Mouse (Mus musculus): ENCODE results near the gene Dnaja1. TPM values are rescaled to one million over a fixed set of nuclear protein-coding genes. Genes with fewer than 3 reads are reported as not detected.

The Dnaja1 gene
- 100 to 1,000 TPM; 474 TPM for polyA plus RNA-seq (2017; shearing (Covaris generic))

- ATAC-seq, result peak; percentile 76
Observed at GRCm38 (mm10) chr4:40722011-40722666, at the start of gene Dnaja1. Dnaja1 (plus strand) TSS chr4:40722150.

GRCm38 (mm10) chr4:40673526-40673925 is 48.4 kb upstream of the Dnaja1 start:
- no peak for ATAC-seq

- ATAC-seq, result no peak
Observed at GRCm38 (mm10) chr4:40676338-40676737, 45.6 kb upstream of the Dnaja1 start.

GRCm38 (mm10) chr4:40677132-40677531 is 44.8 kb upstream of the Dnaja1 start:
- ATAC-seq, result no peak

- peak; percentile 97 for ATAC-seq
Observed at GRCm38 (mm10) chr4:40680250-40680860, 41.6 kb upstream of the Dnaja1 start.

GRCm38 (mm10) chr4:40681908-40682307 is 40.0 kb upstream of the Dnaja1 start:
- no peak for ATAC-seq

- ATAC-seq, result no peak
Observed at GRCm38 (mm10) chr4:40682359-40682758, 39.6 kb upstream of the Dnaja1 start.

- ATAC-seq, result no peak
Observed at GRCm38 (mm10) chr4:40683306-40683705, 38.6 kb upstream of the Dnaja1 start.

- ATAC-seq, result no peak
Observed at GRCm38 (mm10) chr4:40691100-40691499, 30.9 kb upstream of the Dnaja1 start.

GRCm38 (mm10) chr4:40697059-40697458 is 24.9 kb upstream of the Dnaja1 start:
- ATAC-seq, result no peak

GRCm38 (mm10) chr4:40700216-40700615 is 21.7 kb upstream of the Dnaja1 start:
- ATAC-seq, result no peak

- no peak for ATAC-seq
Observed at GRCm38 (mm10) chr4:40701796-40702195, 20.2 kb upstream of the Dnaja1 start.

GRCm38 (mm10) chr4:40702797-40703709 is 18.9 kb upstream of the Dnaja1 start, which contains the start of gene Aptx:
Aptx (minus strand) TSS chr4:40703194.
- peak; percentile 90 for ATAC-seq

- no peak for ATAC-seq
Observed at GRCm38 (mm10) chr4:40703710-40704275, 18.2 kb upstream of the Dnaja1 start.

GRCm38 (mm10) chr4:40717141-40717540 is 4.8 kb upstream of the Dnaja1 start:
- ATAC-seq, result no peak

GRCm38 (mm10) chr4:40720910-40721309 is 1.0 kb upstream of the Dnaja1 start:
- peak; percentile 49 for ATAC-seq

- ATAC-seq, result peak; percentile 44
Observed at GRCm38 (mm10) chr4:40722687-40723460, 924 bp downstream of the Dnaja1 start.

- ATAC-seq, result no peak
Observed at GRCm38 (mm10) chr4:40725141-40725540, 3.2 kb downstream of the Dnaja1 start.

- no peak for ATAC-seq
Observed at GRCm38 (mm10) chr4:40725554-40725953, 3.6 kb downstream of the Dnaja1 start.

GRCm38 (mm10) chr4:40727247-40727646 is 5.3 kb downstream of the Dnaja1 start:
- no peak for ATAC-seq

- no peak for ATAC-seq
Observed at GRCm38 (mm10) chr4:40731262-40731661, 9.3 kb downstream of the Dnaja1 start.

GRCm38 (mm10) chr4:40735351-40735750 is 13.4 kb downstream of the Dnaja1 start:
- no peak for ATAC-seq
